Mouse (Mus musculus) thymus, adult 2 months (tissue): ENCODE measurements at regions not wholly inside any gene's neighbourhood (a gene's known extent, or its start where the extent isn't known, plus 50 kb on each side); places are given as distances from the start of the nearest gene placed in this dataset.

Experiments
- DNase-seq: peaks from one replicate; pipeline ENCODE4 v3.0.0; 2021
- H3K27ac ChIP-seq: fragments of 200-500 bp; 2 replicates; pipeline ENCODE4 v1.5.1; 2012; ENCODE audit warnings: low read length, control low read depth; ENCODE audit not compliant: control insufficient read depth, insufficient read depth
- H3K27me3 ChIP-seq: fragments of 200-500 bp; 2 replicates; pipeline ENCODE4 v1.6.1; 2012; ENCODE audit warnings: mild to moderate bottlenecking, low read length, moderate library complexity, mixed read lengths; ENCODE audit not compliant: control insufficient read depth, insufficient read depth
- H3K36me3 ChIP-seq: fragments of 200-500 bp; 2 replicates; pipeline ENCODE4 v1.6.1; 2012; ENCODE audit warnings: mild to moderate bottlenecking, low read length, moderate library complexity; ENCODE audit not compliant: control insufficient read depth, insufficient read depth
- H3K4me1 ChIP-seq: fragments of 200-500 bp; replicated peaks from 2 replicates; pipeline ENCODE4 v1.6.1; 2012; ENCODE audit warnings: low read length; ENCODE audit not compliant: control insufficient read depth, insufficient read depth
- H3K4me3 ChIP-seq: fragments of 200-500 bp; 2 replicates; pipeline ENCODE4 v1.5.1; 2012; ENCODE audit warnings: mild to moderate bottlenecking, low read length, control low read depth, moderate library complexity; ENCODE audit not compliant: control insufficient read depth, insufficient read depth
- CTCF ChIP-seq: fragments of 200-500 bp; IDR thresholded peaks from 2 replicates; pipeline ENCODE4 v1.5.1; 2012; ENCODE audit warnings: mild to moderate bottlenecking, control low read depth, low read length, moderate library complexity, borderline replicate concordance; ENCODE audit not compliant: control insufficient read depth, poor library complexity, insufficient read depth; ENCODE audit errors: extremely low read depth
- POLR2A ChIP-seq: fragments of 200-500 bp; IDR thresholded peaks from 2 replicates; pipeline ENCODE4 v1.6.1; 2012; ENCODE audit warnings: mild to moderate bottlenecking, low read length, control low read depth, moderate library complexity; ENCODE audit not compliant: control insufficient read depth, poor library complexity, insufficient read depth; ENCODE audit errors: extremely low read depth
- WGBS: fragments of 180-500 bp; shearing (Covaris S2); methylation state at CpG from one replicate; pipeline ENCODE4 v1.1.7; 2018; 5-methylcytosine and 5-hydroxymethylcytosine counted together

DNA sequence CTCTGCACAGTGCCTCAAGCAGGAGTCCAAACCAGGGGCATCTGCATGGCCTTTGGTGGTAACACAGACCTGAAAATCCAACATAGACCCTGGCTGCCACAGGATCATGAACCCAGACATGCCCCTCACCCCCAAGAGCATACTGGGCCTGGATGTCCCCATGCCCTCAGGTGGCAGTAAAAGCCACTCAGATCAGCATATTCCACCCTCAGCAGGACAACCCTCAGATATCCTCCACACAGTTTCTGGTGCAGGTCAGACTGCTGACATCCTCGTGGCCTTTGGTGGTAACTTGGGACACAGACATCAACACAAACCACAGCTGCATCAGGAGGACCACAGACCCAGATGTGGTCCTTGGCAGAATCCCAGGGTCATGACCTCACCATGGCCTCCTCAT is 276.0 kb upstream of the Ptger4 start:
- 71% methylated on average over 1 of the region's 1 CpGs for WGBS
- no peaks in the 10 kb centered on the region for H3K36me3 ChIP-seq
- H3K4me3 ChIP-seq = no peak overlapping the region
- no peak for TF ChIP-seq POLR2A
- TF ChIP-seq CTCF = no peak
- no peak for DNase-seq
- no peak overlapping the region for H3K27ac ChIP-seq
- H3K27me3 ChIP-seq = no peaks in the 10 kb centered on the region
- H3K4me1 ChIP-seq = peaks cover 16% of the 10 kb centered on the region

DNA sequence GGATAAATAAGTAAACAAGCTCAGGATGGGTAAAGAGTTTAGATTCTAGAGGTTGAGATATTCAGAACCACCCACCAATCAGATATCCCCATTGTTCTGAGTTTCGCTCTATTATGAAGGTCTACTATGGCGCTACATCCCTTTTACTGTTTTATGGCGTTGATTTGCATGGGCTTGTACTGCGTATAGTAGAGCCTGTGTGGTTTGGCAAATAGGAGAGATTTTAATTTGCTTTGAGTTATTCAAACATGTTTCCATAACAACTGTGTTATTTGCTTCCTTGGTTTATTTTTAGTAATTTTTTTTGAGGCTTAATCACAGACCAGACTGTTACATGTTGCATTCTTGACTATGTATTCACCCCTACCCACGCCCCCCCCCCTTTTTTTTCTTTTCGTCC is 284.6 kb upstream of the Ptger4 start:
- 94% methylated on average over 6 of the region's 6 CpGs for WGBS
- Histone ChIP-seq H3K36me3 (no peaks in the 10 kb centered on the region), H3K27ac (no peak overlapping the region), H3K4me1 (peaks cover 5% of the 10 kb centered on the region), H3K27me3 (no peaks in the 10 kb centered on the region), H3K4me3 (no peak overlapping the region)
- TF ChIP-seq CTCF = no peak
- no peak for TF ChIP-seq POLR2A
- DNase-seq = no peak

DNA sequence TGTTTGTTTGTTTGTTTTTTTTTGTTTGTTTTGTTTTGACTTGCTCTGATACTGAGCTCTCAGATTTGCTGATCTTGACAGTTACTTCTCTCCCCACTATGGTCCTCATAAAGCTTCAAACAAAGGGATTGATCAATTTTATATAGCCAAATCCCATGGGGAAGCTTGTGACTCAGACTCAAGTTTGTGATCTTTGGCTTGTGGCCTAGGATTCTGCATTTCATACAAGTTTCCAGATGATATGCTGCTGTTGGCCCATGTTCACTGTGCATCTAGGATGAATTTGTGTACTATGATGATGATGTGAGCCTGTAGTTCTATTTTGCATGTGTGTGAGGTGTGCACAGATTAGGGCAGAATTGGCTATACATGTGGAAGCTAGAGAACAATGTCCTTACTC is 289.7 kb upstream of the Ptger4 start:
- no peak for TF ChIP-seq POLR2A
- no peak for TF ChIP-seq CTCF
- Histone ChIP-seq H3K4me1 (0 out of 2 replicates have a peak, but pooled peaks cover 3% of the 10 kb centered on the region), H3K27ac (no peak overlapping the region), H3K27me3 (no peaks in the 10 kb centered on the region), H3K36me3 (no peaks in the 10 kb centered on the region), H3K4me3 (no peak overlapping the region)
- DNase-seq = no peak

DNA sequence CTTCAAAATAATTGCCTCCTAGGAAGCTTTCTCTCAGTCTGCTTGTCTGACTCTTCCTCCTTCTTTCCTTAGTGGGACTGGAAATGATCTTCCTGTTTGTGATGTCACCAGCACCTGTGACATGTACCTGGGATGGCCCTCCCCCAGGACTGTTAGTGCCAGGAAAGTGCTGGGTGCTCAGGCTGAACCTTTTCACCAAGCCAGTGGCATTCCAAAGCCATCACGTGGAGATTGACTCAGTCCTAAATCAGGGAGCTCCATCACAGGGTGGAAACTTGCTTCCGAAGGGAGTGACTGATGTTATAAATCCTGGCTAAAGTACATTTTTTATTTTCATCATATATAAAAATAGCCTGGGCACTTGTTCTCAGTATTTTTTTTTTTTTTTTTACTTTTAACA is 293.4 kb upstream of the Ptger4 start:
- no peak overlapping the region for H3K4me3 ChIP-seq
- DNase-seq = no peak
- 91% methylated on average over 2 of the region's 2 CpGs for WGBS
- 0 out of 2 replicates have a peak, but pooled peaks cover 4% of the 10 kb centered on the region for H3K4me1 ChIP-seq
- H3K27me3 ChIP-seq = no peaks in the 10 kb centered on the region
- no peak overlapping the region for H3K27ac ChIP-seq
- TF ChIP-seq CTCF = no peak
- TF ChIP-seq POLR2A = no peak
- no peaks in the 10 kb centered on the region for H3K36me3 ChIP-seq

DNA sequence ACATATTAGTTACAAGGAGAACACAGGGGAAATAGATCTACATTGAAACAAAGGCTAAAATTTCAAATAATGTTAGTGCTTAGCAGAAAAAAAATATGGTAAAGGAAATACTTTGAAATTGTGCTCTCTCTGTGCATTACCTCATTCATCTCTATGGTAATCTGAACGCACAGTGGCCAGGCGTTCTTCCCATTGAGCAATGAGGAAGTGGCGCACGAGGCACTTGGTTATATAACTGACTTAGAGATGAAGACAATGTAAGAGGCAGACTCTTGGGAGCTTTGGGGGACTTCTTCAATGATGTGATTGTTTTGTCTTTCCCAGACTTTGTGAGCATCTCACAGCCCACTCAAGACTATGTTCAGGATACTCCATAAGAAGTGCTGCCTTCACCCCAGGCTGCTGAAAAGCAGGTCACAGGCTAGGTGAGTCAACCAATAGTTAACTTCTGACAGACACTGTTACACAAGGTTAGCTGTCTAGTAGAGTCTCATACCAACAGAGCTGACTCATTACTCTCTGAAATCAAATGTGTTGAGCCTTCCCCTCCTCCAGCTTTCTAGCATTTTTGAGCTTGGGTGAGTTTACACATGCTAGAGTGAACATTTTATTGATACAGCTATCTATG is 295.4 kb upstream of the Ptger4 start:
- H3K4me1 ChIP-seq = 0 out of 2 replicates have a peak, but pooled peaks cover 4% of the 10 kb centered on the region
- no peak overlapping the region for H3K27ac ChIP-seq
- no peaks in the 10 kb centered on the region for H3K36me3 ChIP-seq
- DNase-seq = no peak
- no peak overlapping the region for H3K4me3 ChIP-seq
- H3K27me3 ChIP-seq = no peaks in the 10 kb centered on the region
- 35% methylated on average over 4 of the region's 4 CpGs for WGBS
- no peak for TF ChIP-seq POLR2A
- TF ChIP-seq CTCF = no peak

DNA sequence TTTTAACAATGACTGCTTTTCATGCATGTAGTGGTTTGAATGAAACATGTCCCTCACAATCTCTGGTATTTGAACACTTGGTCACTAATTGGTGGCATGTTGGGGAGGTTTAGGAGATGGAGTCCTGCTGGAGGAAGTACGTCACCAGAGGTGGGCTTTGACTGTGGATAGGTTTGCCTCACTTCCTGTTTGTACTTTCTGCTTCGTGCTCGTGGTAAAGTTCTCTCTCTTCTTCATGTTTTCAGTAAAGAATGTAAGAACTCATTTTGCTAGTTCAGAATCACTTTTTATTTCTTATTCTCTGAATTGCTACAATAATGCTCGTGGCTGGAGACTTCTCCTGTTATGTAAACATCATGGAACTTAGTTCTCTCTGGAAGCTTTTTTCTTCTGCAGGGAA is 310.5 kb upstream of the Ptger4 start:
- 37% methylated on average over 4 of the region's 4 CpGs for WGBS
- DNase-seq = peak; percentile 13
- Histone ChIP-seq H3K27ac (no peak overlapping the region; the same call in 1 of the 2 replicates), H3K27me3 (no peaks in the 10 kb centered on the region), H3K36me3 (no peaks in the 10 kb centered on the region), H3K4me1 (no peaks in the 10 kb centered on the region), H3K4me3 (no peak overlapping the region)
- TF ChIP-seq POLR2A (no peak), CTCF (no peak)

DNA sequence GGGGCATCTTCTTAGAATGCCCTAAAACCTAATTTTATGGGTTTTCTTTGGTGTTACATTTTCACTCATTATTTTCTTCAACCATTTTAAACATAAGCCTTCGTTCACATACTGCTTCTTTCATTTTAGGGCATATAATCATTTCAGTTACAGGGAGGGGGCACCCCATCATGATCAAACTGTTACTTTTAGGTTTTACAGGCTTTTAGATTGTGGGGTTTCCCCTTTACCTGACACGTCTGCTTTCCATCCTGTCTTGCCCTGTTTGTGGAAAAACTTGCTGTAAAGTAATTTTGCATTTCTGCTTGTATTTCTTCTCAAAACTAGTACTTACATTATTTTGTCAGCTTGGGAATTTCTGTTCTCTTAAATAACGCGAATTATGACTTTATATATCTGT is 310.9 kb upstream of the Ptger4 start:
- 69% methylated on average over 4 of the region's 4 CpGs for WGBS
- no peak overlapping the region; the same call in 1 of the 2 replicates for H3K27ac ChIP-seq
- no peak for TF ChIP-seq POLR2A
- no peak for TF ChIP-seq CTCF
- no peak overlapping the region for H3K4me3 ChIP-seq
- no peak for DNase-seq
- H3K36me3 ChIP-seq = no peaks in the 10 kb centered on the region
- no peaks in the 10 kb centered on the region for H3K27me3 ChIP-seq
- H3K4me1 ChIP-seq = no peaks in the 10 kb centered on the region
